Mouse (Mus musculus): ENCODE results near the gene Fras1.

Fras1 gene

DNA sequence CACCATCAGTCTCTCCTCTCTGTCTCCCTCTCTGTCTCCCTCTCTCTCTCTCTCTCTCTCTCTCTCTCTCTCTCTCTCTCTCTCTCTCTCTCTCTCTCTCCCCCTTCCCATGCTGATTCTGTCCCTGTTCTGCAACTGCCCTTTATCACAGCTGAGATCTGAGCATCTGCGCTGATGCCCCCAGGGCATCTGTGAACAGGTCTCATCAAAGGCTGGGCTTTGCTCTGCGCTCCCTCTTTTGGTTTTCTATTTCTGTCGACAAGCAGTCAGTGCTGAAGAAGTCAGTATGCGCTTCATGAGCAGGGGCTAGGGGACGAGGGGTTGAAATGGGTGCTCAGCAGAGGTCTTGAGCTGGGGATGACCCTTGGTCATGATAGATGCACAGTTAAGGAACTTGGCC, 206.2 kb downstream of the Fras1 start:
- no peak for DNase-seq (ENCODE audit: low read depth)

DNA sequence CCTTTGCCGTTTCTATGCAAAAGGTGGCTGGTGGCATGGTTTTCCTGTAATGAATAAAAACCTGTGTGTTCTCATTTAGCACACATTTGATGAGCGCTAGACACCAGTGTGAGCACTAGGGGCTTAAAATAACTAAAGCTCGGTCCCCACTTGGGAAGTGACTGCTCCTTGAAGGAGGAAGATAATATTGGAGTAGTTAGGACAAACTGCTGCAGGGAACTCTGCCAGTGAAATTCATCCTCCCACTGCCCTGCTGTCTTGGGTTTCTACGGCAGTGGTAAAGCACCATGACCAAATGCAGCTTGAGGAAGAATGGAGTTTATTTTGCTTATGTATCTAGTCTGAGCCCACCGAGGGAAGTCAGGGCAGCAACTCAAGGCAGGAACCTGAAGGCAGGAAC, 211.0 kb downstream of the Fras1 start:
- DNase-seq (ENCODE audit: low read depth), result no peak

DNA sequence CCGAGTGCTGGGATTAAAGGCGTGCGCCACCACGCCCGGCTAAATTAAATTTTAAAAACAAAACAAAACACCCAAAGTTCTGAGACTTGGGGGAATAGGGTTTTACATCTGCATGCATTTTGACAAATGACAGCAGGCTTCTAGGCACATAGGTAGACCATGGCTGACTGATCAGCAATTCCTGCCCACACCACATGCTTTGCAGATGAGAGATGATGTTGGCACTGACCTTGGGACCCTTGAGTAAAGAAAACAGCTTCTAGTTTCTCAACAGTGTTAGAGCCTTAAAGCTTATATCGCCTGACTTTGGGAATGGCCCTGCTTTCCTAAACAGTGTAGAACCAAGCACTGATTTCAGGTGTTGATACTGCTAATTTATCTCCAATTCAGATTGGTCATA, 216.9 kb downstream of the Fras1 start:
- no peak for DNase-seq (ENCODE audit: low read depth)

DNA sequence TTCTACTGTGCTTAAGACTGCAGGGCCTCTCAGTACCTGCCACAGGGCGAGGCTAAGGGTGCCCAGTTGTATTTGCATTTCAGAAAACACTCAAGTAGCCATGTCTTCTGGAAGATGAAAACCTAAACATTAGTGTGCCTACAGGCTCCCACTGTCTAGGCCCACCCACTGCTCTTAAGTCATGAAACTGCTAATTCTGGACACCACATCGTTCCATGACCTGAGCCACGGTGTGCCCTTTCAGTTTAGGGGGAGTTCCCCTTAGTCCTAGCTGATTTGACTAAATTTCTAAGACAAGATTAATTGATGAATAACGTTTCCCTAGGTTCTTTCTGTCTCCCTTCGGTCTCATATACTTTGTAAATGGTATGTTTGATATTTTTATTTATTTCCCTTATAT, 222.0 kb downstream of the Fras1 start:
- no peak for DNase-seq (ENCODE audit: low read depth)

DNA sequence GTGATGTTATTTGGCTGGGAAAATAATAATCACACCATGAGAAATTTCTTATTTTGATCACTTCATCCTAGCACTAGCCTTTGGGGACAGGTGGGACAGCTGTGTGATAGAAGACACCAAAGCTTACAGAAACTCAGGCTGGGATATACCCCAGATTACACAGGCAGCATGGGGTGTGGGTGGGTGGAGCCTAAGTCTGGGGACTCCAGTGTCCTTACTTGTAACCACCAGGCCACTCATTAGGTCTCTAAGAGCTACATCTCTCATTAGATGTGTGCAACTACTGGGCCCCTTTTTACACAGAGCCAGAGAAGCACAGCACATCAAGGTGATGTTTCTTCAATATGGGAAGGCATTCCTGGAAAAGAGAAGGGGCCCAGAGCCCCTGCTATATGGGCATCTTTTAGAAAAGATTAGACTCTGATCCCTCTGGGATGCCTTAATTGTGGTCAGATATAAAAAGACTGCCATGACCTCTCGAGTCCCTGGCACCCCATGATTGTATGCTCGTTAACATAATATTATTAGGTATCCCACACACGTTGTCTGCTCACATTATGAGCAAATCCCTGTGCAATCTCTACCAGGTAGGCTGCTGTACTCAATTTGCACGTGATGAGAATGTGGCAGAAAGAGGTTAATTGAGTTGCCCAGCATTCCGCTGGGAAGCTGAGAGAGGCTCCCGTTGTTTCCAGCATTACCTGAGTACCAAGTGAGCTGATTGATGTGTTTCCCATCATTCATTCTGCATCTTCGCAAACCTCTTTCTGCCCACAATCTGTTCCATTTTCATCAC, 230.4 kb downstream of the Fras1 start:
- no peak for DNase-seq (ENCODE audit: low read depth)

DNA sequence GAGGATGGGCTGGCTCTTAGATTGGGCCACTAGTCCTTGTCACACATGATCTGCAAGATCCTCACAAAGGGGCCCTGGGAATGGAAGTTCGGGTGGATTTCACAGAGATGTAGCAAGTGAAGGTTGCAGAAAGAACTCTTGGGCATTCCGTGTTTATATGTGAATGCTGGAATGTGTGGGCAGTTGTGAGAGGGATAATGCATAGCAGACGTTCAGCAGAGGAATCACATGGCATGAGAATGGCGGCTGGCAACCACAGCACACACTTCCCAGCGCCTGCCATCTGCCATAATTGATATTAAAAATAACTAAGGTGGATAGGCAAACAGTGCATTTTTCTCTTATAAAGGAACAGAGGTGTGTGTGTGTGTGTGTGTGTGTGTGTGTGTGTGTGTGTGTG, 234.3 kb downstream of the Fras1 start:
- DNase-seq (ENCODE audit: low read depth), result no peak

DNA sequence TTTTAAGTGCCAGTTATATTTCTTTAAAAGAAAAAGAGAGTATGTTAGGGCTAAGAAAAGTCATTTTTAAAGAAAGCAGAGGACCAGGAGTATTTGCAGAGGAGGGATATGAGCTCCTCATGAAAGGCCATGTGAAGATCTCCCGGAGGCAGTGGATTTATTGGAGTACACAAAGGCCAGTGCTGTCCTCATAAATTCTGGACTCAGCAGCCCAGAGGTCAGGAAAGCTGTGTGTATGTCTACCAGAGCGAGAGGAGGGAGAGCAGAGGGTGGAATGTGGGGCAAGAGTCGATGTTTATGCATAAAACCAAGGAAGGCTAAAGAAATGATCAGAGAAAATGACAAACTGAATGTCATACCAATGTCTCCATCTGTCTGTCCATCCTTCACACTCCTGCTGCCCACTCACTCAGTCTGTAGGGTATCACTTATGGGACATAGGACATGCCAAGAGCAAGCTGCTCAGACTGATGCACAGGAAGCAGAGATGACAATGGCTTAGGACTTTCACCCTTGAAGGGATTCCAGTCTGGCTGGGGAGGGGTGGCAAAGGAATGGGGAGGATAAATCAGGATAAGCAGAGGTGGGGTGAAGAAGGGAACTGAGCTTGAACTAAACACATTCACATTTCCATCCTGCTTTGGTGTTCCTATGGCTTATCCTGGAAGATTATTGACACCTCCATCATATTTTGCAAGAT, 235.0 kb downstream of the Fras1 start:
- DNase-seq (ENCODE audit: low read depth), result no peak

DNA sequence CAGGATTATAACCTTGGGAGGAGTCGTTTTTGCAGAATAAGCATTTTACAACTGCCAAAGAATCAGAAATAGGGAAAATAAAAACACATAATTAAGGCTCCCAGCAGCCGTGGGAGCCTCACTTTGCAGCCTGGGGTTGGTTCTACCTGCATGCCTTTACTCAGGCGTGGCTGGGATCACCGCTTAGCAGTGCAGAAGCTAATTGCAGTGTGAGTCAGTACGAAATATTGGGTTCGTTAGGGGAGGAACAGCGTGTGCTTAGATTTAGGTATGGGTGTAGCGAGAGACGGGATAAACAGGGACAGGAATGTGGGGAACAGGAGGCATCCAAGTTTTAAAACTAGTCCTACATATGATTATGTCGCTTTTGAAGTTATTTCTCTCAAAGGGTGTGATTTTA, 238.3 kb downstream of the Fras1 start:
- no peak for DNase-seq (ENCODE audit: low read depth)

DNA sequence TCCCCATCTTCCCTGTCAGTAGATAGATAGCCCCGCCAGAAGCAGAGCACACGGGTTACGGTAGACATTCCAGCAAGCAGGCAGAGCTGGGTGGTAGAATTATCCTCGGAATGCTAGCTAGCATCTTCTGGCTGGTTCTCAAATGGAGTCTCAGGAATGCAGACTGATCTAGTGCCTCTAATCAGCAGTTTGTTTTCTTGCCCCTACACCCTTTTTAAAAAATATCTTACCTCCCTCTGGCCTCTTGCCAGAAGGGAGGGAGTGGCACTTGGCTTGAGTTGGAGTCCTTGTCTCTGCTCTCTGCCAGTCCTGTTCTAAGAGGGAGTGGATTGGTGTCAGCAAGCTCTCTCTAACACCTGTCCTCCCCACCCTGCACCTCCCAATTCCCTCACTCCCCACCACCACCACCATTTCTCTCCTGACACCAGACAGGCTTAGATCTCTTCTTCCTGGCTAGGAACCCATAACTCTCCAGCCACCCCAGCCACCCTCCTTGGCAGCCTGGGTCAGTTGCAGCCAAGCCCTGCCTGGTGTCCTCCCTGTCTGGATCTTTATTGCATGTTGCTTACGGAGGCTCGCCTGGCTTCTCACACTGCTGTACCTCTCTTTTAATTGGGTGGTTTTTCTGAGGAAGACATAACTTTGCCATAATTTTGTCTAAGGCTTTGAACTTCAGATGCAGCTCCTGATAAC, 243.3 kb downstream of the Fras1 start:
- no peak for DNase-seq (ENCODE audit: low read depth)

DNA sequence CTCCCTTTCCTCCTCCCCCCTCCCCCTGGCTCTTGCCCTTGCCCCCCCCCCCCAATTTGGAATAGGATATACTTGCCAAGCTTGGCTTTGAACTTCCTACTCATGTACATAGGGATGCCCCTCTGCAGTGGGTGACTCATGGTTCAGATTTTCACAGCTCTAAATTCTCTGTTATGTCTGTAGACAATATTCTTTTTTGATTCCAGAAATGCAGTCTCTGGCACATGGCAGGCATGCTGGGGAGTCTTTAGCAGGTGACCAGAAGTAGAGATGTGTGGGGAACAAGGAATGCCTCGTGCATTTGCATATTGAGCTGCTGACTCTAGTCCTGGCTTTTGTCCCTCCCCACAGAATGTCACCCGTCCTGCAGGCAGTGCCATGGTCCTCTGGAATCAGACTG, 244.3 kb downstream of the Fras1 start:
- no peak for DNase-seq (ENCODE audit: low read depth)

DNA sequence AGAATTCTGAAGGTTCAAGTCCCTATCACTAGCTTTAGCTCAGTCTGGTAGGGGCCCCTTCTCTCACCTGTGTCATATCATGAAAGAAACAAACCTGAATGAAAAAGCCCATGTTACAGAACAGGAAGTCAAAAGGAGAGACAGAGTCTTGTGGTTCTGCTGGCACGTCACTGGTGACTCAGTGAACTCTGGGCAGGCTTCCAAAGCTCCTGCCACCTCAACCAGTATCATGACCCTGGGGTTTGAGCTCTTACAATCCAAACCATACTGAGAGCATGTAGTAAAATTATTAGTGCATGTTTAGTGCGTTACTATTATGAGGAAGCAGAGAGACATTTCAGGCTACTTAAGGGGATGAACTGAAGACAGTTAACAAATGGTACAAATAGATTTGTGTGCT, 246.5 kb downstream of the Fras1 start:
- no peak for DNase-seq (ENCODE audit: low read depth)

DNA sequence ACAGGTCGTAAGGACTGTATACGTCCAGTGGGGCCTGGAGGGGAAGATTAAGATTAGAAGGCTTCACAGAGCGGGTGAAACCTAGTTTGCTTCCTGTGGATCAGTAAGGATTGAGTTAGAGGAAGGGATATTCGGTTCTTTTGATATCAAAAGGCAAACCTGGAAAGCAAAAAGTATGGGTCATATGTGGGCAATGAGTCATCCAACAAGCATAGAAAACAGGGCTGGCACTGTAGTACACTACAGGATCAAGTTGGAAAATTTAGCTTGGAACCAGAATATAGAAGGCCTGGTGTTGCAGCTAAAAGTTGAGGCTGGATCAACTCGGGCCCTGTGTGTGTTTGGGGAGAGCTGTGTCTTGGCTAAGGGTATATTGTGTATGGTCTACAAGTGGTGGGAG, 246.9 kb downstream of the Fras1 start:
- DNase-seq (ENCODE audit: low read depth), result no peak

DNA sequence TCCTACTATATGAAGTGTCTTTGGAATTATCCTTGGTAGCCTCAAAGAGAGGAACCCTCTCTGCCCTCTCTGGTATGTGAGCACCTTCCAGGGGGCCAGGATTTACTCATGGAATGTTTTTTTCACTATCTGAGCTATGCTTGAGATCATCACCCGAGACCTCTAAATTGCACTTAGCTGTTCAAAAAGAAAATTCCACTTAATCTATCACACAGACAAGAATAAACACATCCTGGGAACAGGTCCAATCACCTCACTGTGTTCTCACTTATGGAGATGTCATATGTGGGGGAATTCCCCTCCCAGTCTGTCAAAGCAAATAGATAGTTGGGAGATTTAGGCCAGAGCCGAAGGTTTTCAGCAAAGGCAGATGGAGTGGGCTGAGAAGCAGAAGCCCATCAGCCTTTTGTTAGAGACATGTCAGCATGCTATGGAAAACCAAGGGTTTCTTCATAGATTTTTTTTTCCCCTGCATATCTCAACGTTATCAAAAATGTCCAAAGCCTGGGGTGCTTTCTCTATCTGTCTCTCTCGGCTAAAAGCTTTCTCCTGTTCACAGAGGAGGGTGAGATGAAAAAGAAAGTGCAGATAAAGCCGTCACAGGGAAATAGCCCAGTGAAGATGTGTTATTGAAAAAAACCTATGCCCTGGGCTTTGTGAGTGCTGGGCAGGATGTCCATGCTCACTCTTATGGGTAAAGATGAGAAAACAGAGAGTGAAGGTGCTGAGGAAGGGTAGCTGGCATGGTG, 249.0 kb downstream of the Fras1 start:
- no peak for DNase-seq (ENCODE audit: low read depth)

DNA sequence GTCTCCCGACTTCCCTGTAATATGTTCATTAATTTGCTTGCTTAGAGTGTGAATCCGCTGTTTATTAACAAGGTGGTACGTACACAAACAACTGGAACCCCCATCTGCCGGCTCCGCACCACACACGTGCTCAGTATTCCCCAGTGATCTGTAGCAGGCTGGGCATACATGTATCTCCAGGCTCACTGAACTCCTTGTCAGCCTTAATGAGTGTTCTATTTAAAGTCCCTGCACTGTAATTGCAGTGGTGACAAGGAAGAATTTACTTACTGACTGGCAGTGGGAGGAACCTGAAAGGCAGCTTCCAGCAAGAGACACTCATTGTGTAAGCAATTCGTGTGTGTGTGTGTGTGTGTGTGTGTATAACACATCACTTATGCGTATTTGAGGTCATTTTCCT, 256.1 kb downstream of the Fras1 start:
- DNase-seq (ENCODE audit: low read depth), result no peak

DNA sequence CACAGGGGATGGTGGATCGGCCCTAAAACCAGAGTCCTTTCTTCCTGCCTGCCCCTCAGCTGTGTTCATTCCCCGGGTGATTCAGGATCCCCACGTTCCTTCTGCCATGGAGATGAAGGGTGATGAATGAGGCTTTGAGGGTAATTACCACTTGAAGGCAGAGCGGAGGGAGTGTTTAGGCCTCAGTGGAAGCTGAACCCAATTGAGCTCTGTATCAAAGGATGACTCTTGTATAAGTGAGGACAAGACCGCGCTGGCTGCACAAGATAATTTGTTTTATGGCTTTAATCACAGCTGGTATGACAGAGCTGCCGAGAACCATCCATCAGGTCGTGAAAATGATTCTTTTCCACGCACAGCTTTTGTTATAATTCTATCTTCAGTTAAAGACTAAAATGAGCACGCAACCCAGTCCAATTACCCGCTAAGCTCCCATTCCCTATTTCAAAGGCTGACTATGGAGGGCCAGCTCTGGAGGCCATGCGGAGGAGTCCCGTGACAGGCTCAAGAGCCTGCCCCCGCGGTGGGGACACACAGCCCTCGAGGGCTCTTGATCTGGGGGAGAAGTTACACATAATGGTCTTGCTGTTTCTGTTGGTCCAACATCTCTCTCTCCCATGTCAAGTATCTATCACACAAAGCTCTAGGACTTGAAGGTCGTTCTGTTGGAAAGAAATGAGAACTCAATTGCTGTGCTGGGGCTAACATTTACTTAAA, 261.5 kb downstream of the Fras1 start:
- no peak for DNase-seq (ENCODE audit: low read depth)

DNA sequence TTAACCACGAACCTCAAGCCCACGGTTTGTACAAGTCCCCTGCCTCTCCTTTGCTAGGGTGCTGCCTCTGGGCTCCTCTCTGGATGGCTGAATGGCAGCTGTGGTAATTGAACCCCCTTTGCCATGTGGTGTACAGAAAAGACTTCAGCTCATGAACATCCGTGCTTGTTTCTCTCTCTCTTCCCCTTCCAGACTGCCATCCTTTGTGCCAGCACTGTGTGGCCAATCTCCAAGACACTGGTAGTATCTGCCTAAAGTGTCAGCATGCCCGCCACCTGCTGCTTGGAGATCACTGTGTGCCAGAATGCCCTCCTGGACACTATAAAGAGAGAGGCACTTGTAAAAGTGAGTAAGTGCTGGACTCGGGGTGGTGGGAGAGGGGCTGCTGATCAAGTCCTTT, 262.1 kb downstream of the Fras1 start:
- no peak for DNase-seq (ENCODE audit: low read depth)

DNA sequence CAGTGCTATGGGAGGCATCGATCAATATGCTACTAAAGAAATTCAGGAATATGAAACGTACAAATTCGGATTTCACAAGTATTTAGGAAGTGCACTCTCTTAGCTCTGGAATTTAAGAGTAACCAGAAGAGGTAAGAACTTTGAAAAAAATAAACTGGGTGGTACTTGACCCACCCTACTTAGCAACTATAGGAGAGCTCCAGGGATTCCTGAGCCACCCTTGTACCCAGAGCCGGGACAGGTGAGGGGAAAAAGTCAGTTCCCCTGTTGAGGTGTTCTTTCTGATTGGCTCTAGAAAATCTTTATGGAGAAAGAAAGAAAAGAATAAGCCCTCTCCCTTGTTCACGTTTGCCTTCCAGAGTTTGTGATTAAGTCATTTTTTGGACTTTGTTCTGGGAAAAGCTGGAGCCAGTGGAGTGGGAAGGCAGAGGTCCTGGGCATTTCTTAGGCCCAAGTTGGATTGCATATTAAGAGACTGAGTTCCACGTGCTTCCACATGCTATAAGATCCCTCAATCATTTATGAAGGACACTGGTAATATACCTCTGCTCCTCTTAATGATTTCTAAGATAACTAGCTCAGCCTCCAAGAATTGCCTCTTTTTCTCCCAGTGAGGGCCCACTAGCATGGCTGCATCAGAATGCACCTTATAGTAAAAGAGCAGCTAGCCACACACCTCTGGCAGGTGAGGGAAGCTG, 265.6 kb downstream of the Fras1 start:
- DNase-seq (ENCODE audit: low read depth), result no peak

DNA sequence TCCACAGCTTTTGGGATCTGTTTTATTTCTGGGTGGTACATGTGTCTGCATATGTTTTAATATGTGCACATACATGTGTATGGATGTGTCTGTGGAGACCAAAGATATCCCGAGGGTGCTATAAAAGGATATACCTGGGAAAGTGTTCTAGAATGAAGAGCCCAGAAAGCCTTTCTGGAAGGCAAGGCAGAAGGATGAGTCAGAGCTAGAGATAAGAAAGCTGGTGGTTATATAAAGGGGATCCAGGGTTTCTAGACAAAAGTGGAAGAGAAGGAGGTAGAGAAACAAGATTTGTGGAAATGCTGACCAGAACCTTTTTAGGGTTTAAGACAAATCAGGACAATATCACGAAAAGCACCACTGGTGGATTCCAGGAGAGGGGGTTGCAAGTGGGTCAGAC, 267.5 kb downstream of the Fras1 start:
- no peak for DNase-seq (ENCODE audit: low read depth)

DNA sequence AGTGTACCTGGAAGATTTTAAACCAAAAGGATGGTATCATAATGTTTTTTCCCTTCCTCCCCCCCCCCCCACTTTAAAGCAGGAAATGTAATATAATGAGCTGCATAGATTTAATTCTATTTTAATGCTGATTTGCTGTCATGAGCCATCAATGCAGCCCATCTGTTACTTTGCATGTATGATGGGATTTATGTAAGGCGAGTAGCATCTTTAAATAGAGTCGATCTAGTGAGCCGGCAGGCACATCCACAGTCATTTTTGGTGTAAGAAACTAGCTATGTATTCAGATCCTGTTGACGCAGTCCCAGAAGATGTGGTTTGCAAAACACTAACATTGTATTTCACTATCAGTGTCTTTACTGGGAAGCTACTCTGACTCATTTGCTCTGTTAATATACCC, 301.9 kb downstream of the Fras1 start:
- DNase-seq (ENCODE audit: low read depth), result no peak

DNA sequence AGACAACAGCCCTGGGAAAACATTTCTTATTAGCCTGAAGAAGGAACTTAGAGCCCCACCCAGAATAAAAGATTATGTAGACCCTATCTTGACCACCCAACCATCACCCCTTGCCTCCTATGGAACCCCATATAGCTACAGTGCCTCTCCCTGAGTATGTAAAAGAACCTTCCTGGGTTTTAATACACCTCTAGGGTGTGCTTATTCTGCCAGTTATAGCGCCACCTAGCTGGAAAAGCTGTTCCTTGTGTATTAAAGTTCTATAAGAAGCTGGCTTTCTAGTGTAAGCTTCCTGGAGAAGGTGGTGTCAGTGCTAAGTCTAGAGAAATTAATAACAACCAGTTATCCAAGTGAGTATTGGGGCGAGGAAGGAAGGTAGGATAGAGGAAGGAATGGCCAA, 303.7 kb downstream of the Fras1 start:
- no peak for DNase-seq (ENCODE audit: low read depth)

DNA sequence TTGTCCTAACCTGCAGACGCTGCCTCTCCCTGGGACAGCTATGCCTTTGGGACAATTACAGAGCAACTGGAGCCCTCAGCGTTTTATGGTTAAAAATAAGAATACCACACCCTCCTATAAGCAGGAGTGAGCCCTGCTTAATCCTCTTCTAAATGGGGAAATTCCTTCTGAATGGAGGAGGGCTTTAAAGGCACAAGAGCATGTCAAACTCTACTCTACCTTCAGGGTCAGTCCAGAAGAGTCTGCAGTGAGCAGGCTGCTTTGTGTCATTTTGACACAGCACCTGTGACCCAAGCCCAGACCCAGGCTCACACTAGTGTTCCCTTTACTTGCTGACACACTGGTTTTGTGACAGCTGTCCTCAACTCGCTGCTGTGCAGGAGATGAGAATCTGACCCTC, 307.3 kb downstream of the Fras1 start:
- DNase-seq (ENCODE audit: low read depth), result no peak

Measured in naive thymus-derived CD4-positive, alpha-beta T cell, adult 2 months (primary cell).